14 mouse cellular contexts compared by ENCODE assay signal in genomic region chr4:35121060-35121459, GRCm38 (mm10). TPM values are rescaled to one million over a fixed set of nuclear protein-coding genes. Genes with fewer than 3 reads are reported as not detected.
A peak's percentile ranks its signal among the peaks of the same experiment; 100 is the strongest.
DNase-seq lines count a peak whose midpoint lies in the region; ATAC-seq and TF ChIP-seq lines count a peak whose summit lies in the region.
"Had no signal": no experiment of that assay in that cellular context is flagged by ENCODE, and none has a peak within 500 bp of the region (broad histone marks: within the 10 kb centered on the region; RNA-seq: fewer than 3 reads in every experiment).

No protein-coding gene starts in this region.

- intact Hi-C loops in gastrocnemius, adult 2 months (cut with DNase I) = no loop called here

- TF ChIP-seq POLR2A in thymus, adult 2 months (IDR thresholded peaks at IDR 0.05; ENCODE audit: control insufficient read depth, extremely low read depth, insufficient read depth, low read length, poor library complexity) = no peak

- H3K27ac ChIP-seq in kidney, embryonic 14.5 days (ENCODE audit: low read depth, low read length) = no peak overlapping the region
- no peak overlapping the region for H3K27ac ChIP-seq in embryonic facial prominence, embryonic 12.5 days
- H3K27ac ChIP-seq in hindbrain, embryonic 14.5 days = no peak overlapping the region
- no peak overlapping the region for H3K27ac ChIP-seq in limb, embryonic 11.5 days (replicated peaks; ENCODE audit: low read depth, low read length)
- no peak overlapping the region for H3K27ac ChIP-seq in thymus, adult 2 months (ENCODE audit: control insufficient read depth, insufficient read depth, low read length)
- H3K27ac ChIP-seq in gastrocnemius, adult 2 months = no peak overlapping the region
- H3K27ac ChIP-seq: liver, embryonic 14.5 days had no signal

- H3K36me3 ChIP-seq in kidney, embryonic 14.5 days (ENCODE audit: control insufficient read depth, insufficient read depth, low read length) = no peaks in the 10 kb centered on the region
- H3K36me3 ChIP-seq in embryonic facial prominence, embryonic 12.5 days = no peaks in the 10 kb centered on the region
- no peaks in the 10 kb centered on the region for H3K36me3 ChIP-seq in hindbrain, embryonic 14.5 days (replicated peaks; ENCODE audit: control insufficient read depth, insufficient read depth)
- H3K36me3 ChIP-seq in limb, embryonic 11.5 days (ENCODE audit: control insufficient read depth, insufficient read depth, low read length) = no peaks in the 10 kb centered on the region
- H3K36me3 ChIP-seq in thymus, adult 2 months (ENCODE audit: control insufficient read depth, insufficient read depth, low read length) = no peaks in the 10 kb centered on the region

- no peaks in the 10 kb centered on the region for H3K9me3 ChIP-seq in kidney, embryonic 14.5 days (ENCODE audit: control insufficient read depth, low read length)
- no peaks in the 10 kb centered on the region for H3K9me3 ChIP-seq in embryonic facial prominence, embryonic 12.5 days
- H3K9me3 ChIP-seq in hindbrain, embryonic 14.5 days (ENCODE audit: control insufficient read depth, low read length) = no peaks in the 10 kb centered on the region
- H3K9me3 ChIP-seq in limb, embryonic 11.5 days (ENCODE audit: control insufficient read depth, low read length) = no peaks in the 10 kb centered on the region

- no peak for TF ChIP-seq CTCF in thymus, adult 2 months (IDR thresholded peaks at IDR 0.05; ENCODE audit: borderline replicate concordance, control insufficient read depth, extremely low read depth, insufficient read depth, low read length, poor library complexity)
- no peak for TF ChIP-seq CTCF in gastrocnemius, adult 2 months (IDR thresholded peaks at IDR 0.05)

- 48% methylated on average over 12 of the region's 12 CpGs for WGBS in kidney, embryonic 14.5 days
- WGBS in embryonic facial prominence, embryonic 12.5 days = 29% methylated on average over 12 of the region's 12 CpGs
- 37% methylated on average over 12 of the region's 12 CpGs for WGBS in hindbrain, embryonic 14.5 days
- WGBS in limb, embryonic 11.5 days = 30% methylated on average over 12 of the region's 12 CpGs
- 95% methylated on average over 12 of the region's 12 CpGs for WGBS in thymus, adult 2 months

- no peak for ATAC-seq in kidney, embryonic 14.5 days (ENCODE audit: low FRiP score, low TSS enrichment)
- ATAC-seq in embryonic facial prominence, embryonic 12.5 days (ENCODE audit: insufficient number of reproducible peaks, insufficient read depth, low FRiP score, low TSS enrichment) = no peak
- ATAC-seq in hindbrain, embryonic 14.5 days (ENCODE audit: low FRiP score) = no peak
- ATAC-seq in limb, embryonic 11.5 days (ENCODE audit: insufficient number of reproducible peaks, low FRiP score, low TSS enrichment, low read depth) = no peak

- no peak overlapping the region for H3K9ac ChIP-seq in kidney, embryonic 14.5 days (ENCODE audit: low read depth, low read length)
- H3K9ac ChIP-seq in embryonic facial prominence, embryonic 12.5 days = no peak overlapping the region
- 0 out of 2 replicates have a peak overlapping the region, but pooled peaks have one; percentile 6 for H3K9ac ChIP-seq in hindbrain, embryonic 14.5 days
- H3K9ac ChIP-seq in limb, embryonic 11.5 days (ENCODE audit: low read length) = no peak overlapping the region
- H3K9ac ChIP-seq: liver, embryonic 14.5 days had no signal

- DNase-seq in kidney, adult 11 months = peak; percentile 64
- DNase-seq in hindbrain, embryonic 14.5 days (ENCODE audit: low spot score) = peak; percentile 38
- DNase-seq in limb, embryonic 11.5 days (ENCODE audit: low spot score) = peak; percentile 52
- no peak for DNase-seq in yolk sac, embryonic 10.5 days (ENCODE audit: low spot score)
- DNase-seq in thymus, adult 2 months = no peak
- no peak for DNase-seq in gastrocnemius, adult 2 months
- DNase-seq: B cell, adult 2 months; cerebellum, postnatal 36 days had no signal

- H3K4me3 ChIP-seq in kidney, embryonic 14.5 days (ENCODE audit: low read length) = no peak overlapping the region
- H3K4me3 ChIP-seq in embryonic facial prominence, embryonic 12.5 days = no peak overlapping the region
- H3K4me3 ChIP-seq in hindbrain, embryonic 14.5 days (replicated peaks; ENCODE audit: low read length) = no peak overlapping the region
- H3K4me3 ChIP-seq in limb, embryonic 11.5 days (ENCODE audit: low read depth, low read length) = no peak overlapping the region
- no peak overlapping the region for H3K4me3 ChIP-seq in thymus, adult 2 months (ENCODE audit: control insufficient read depth, insufficient read depth, low read length)
- H3K4me3 ChIP-seq in gastrocnemius, adult 2 months = no peak overlapping the region

- H3K4me2 ChIP-seq in kidney, embryonic 14.5 days (replicated peaks; ENCODE audit: low read depth, low read length) = no peak overlapping the region
- H3K4me2 ChIP-seq in embryonic facial prominence, embryonic 12.5 days (replicated peaks) = peak overlapping the region; percentile 22; the same call in 1 of the 2 replicates
- peak overlapping the region; percentile 16; the same call in 1 of the 2 replicates for H3K4me2 ChIP-seq in hindbrain, embryonic 14.5 days (replicated peaks)
- H3K4me2 ChIP-seq in limb, embryonic 11.5 days (ENCODE audit: low read depth, severe bottlenecking) = no peak overlapping the region

- H3K27me3 ChIP-seq in kidney, embryonic 14.5 days (ENCODE audit: control insufficient read depth, insufficient read depth, low read length) = no peaks in the 10 kb centered on the region
- H3K27me3 ChIP-seq in embryonic facial prominence, embryonic 12.5 days = no peaks in the 10 kb centered on the region
- no peaks in the 10 kb centered on the region for H3K27me3 ChIP-seq in hindbrain, embryonic 14.5 days (ENCODE audit: control insufficient read depth, insufficient read depth, low read length)
- H3K27me3 ChIP-seq in limb, embryonic 11.5 days (ENCODE audit: control insufficient read depth, insufficient read depth, low read length) = no peaks in the 10 kb centered on the region
- no peaks in the 10 kb centered on the region for H3K27me3 ChIP-seq in thymus, adult 2 months (ENCODE audit: control insufficient read depth, insufficient read depth, low read length)

- peaks cover 31% of the 10 kb centered on the region for H3K4me1 ChIP-seq in kidney, embryonic 14.5 days (ENCODE audit: control insufficient read depth, insufficient read depth, low read length)
- peaks cover 29% of the 10 kb centered on the region for H3K4me1 ChIP-seq in embryonic facial prominence, embryonic 12.5 days
- peaks cover 6% of the 10 kb centered on the region; the same call in 1 of the 2 replicates for H3K4me1 ChIP-seq in hindbrain, embryonic 14.5 days (replicated peaks; ENCODE audit: control insufficient read depth, insufficient read depth, low read length)
- H3K4me1 ChIP-seq in limb, embryonic 11.5 days (ENCODE audit: control insufficient read depth, insufficient read depth, low read length) = peaks cover 14% of the 10 kb centered on the region; the same call in 1 of the 2 replicates
- H3K4me1 ChIP-seq in thymus, adult 2 months (replicated peaks; ENCODE audit: control insufficient read depth, insufficient read depth, low read length) = no peaks in the 10 kb centered on the region

RNA-seq across cellular contexts. Expression of gene Ifnk, which starts 30.8 kb away (rescaled TPM):
- polyA plus RNA-seq in kidney, embryonic 14.5 days (2014; fragmentation: Nextera tagmentation; extraction: Ambion mirVana) = 0.55 TPM in 1 of 2 replicates, not detected in the other
- 0.42 and 0.59 TPM in 2 replicates for polyA plus RNA-seq in embryonic facial prominence, embryonic 12.5 days (2016; fragmentation: Nextera tagmentation; extraction: Ambion mirVana)
- 0.25 TPM in 1 of 2 replicates, not detected in the other for polyA plus RNA-seq in hindbrain, embryonic 14.5 days (2014; fragmentation: Nextera tagmentation; extraction: Ambion mirVana)
- polyA plus RNA-seq in limb, embryonic 11.5 days (2014; fragmentation: Nextera tagmentation; extraction: Ambion mirVana) = 0.24 TPM in 1 of 2 replicates, not detected in the other
- not detected in 2 replicates for polyA plus RNA-seq in thymus, adult 2 months (2012; rRNA removed)
- not detected for total RNA-seq in gastrocnemius, adult 2 months (2021)
- total RNA-seq: gastrocnemius, adult 8-10 months; heart, postnatal 25 days; layer of hippocampus, postnatal 14 days had no signal
- polyA plus RNA-seq: liver, embryonic 14.5 days had no signal

RNA-seq across cellular contexts. Expression of gene Mob3b, which starts 36.2 kb away (rescaled TPM):
- polyA plus RNA-seq in kidney, embryonic 14.5 days (2014; fragmentation: Nextera tagmentation; extraction: Ambion mirVana) = 11.3 and 13.3 TPM in 2 replicates
- polyA plus RNA-seq in embryonic facial prominence, embryonic 12.5 days (2016; fragmentation: Nextera tagmentation; extraction: Ambion mirVana) = 16.6 and 16.9 TPM in 2 replicates
- 3.4 and 4.0 TPM in 2 replicates for polyA plus RNA-seq in hindbrain, embryonic 14.5 days (2014; fragmentation: Nextera tagmentation; extraction: Ambion mirVana)
- polyA plus RNA-seq in limb, embryonic 11.5 days (2014; fragmentation: Nextera tagmentation; extraction: Ambion mirVana) = 9.7 and 10.4 TPM in 2 replicates
- polyA plus RNA-seq in thymus, adult 2 months (2012; rRNA removed) = 2.6 and 2.8 TPM in 2 replicates
- total RNA-seq in gastrocnemius, adult 2 months (2021) = under 1 TPM; 0.28 to 0.86 TPM

Comparison
In these comparisons a context has a peak if more than half of its experiments do, and no peak if none do; other contexts are left out.
1. DNase-seq: peak in kidney, adult 11 months (single experiment), hindbrain, embryonic 14.5 days (single experiment) and limb, embryonic 11.5 days (single experiment); none in yolk sac, embryonic 10.5 days (single experiment), thymus, adult 2 months (single experiment) and gastrocnemius, adult 2 months (single experiment).
2. H3K4me2 ChIP-seq: peak in embryonic facial prominence, embryonic 12.5 days (single experiment) and hindbrain, embryonic 14.5 days (single experiment); none in kidney, embryonic 14.5 days (single experiment) and limb, embryonic 11.5 days (single experiment).